Mouse (Mus musculus) frontal cortex, postnatal 14 days (tissue): ENCODE data around the gene Zfp503.

Experiments used
- DNase-seq, 2 experiments: peaks; one replicate each; pipeline ENCODE4 v3.0.0; 2022; ENCODE audit warnings: low spot score in 2 of 2

The Zfp503 gene

GRCm38 (mm10) chr14:21993251-21994060 lies 4.1 kb upstream of the Zfp503 start:
- DNase-seq = no peak

GRCm38 (mm10) chr14:21992321-21992885 lies 3.0 kb upstream of the Zfp503 start:
- no peak for DNase-seq

GRCm38 (mm10) chr14:21991856-21992255 lies 2.5 kb upstream of the Zfp503 start:
- DNase-seq = no peak

- no peak for DNase-seq
Observed at GRCm38 (mm10) chr14:21991251-21991780, 1.9 kb upstream of the Zfp503 start.

- no peak for DNase-seq
Observed at GRCm38 (mm10) chr14:21990321-21991021, 1.1 kb upstream of the Zfp503 start.

GRCm38 (mm10) chr14:21988577-21989290 lies 667 bp downstream of the Zfp503 start:
- no peak for DNase-seq

- DNase-seq = peak; percentile 83 to 90
Observed at GRCm38 (mm10) chr14:21987660-21988576, 1.5 kb downstream of the Zfp503 start.

- no peak for DNase-seq
Observed at GRCm38 (mm10) chr14:21986733-21987659, 2.4 kb downstream of the Zfp503 start.

- DNase-seq = peak; percentile 69 to 78
Observed at GRCm38 (mm10) chr14:21985981-21986732, 3.2 kb downstream of the Zfp503 start.

- DNase-seq = no peak
Observed at GRCm38 (mm10) chr14:21985426-21985931, 3.9 kb downstream of the Zfp503 start.

- no peak for DNase-seq
Observed at GRCm38 (mm10) chr14:21984757-21985425, 4.5 kb downstream of the Zfp503 start.

- DNase-seq = no peak
Observed at GRCm38 (mm10) chr14:21983950-21984730, 5.3 kb downstream of the Zfp503 start.

- DNase-seq = no peak
Observed at GRCm38 (mm10) chr14:21983311-21983949, 6.0 kb downstream of the Zfp503 start.

GRCm38 (mm10) chr14:21982592-21983310 lies 6.7 kb downstream of the Zfp503 start:
- DNase-seq = no peak

- no peak for DNase-seq
Observed at GRCm38 (mm10) chr14:21982096-21982591, 7.3 kb downstream of the Zfp503 start.

GRCm38 (mm10) chr14:21981462-21981861 lies 7.9 kb downstream of the Zfp503 start:
- peak in 1 of 2 experiments; percentile 61 for DNase-seq
